Mouse (Mus musculus): Measurements from ENCODE around the gene Sike1. TPM values are rescaled to one million over a fixed set of nuclear protein-coding genes. Genes with fewer than 3 reads are reported as not detected.

Gene Sike1
- polyA plus RNA-seq, 1 experiment, result 34.6 TPM

DNA sequence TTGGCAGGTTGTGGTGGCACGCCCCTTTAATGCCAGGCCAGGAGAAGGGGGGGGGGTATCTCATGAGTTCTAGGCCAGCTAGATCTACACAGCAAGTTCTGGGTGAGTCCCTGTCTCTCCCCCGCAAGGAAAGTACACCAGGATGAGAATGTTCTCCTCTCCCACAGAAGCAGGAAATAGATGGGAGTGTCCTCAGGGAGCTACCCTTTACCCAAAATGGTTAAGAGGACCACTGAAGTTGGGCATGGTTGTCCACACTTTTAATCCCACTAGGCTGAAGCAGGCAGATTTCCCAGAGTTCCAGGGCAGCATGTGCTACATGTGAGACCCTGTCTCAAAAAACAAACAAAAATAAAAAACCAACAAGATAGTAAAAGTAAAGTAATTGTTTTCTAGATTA is 24.0 kb downstream of the Sike1 start:
- 98% methylated on average over 2 of the region's 2 CpGs for WGBS
- H3K4me1 ChIP-seq (replicated peaks; ENCODE audit: control insufficient read depth, insufficient read depth, low read length), result peaks cover 5% of the 10 kb centered on the region; the same call in 1 of the 2 replicates
- H3K27ac ChIP-seq (ENCODE audit: control insufficient read depth, insufficient read depth, low read length), result no peak overlapping the region
- no peak for DNase-seq
- H3K36me3 ChIP-seq (ENCODE audit: control insufficient read depth, insufficient read depth, low read length), result no peaks in the 10 kb centered on the region
- H3K4me3 ChIP-seq (ENCODE audit: control insufficient read depth, insufficient read depth, low read length), result no peak overlapping the region
- H3K27me3 ChIP-seq (ENCODE audit: control insufficient read depth, insufficient read depth, low read length), result no peaks in the 10 kb centered on the region
- TF ChIP-seq CTCF (IDR thresholded peaks at IDR 0.05; ENCODE audit: borderline replicate concordance, control insufficient read depth, extremely low read depth, insufficient read depth, low read length, poor library complexity) (no peak), POLR2A (IDR thresholded peaks at IDR 0.05; ENCODE audit: control insufficient read depth, extremely low read depth, insufficient read depth, low read length, poor library complexity) (no peak)

DNA sequence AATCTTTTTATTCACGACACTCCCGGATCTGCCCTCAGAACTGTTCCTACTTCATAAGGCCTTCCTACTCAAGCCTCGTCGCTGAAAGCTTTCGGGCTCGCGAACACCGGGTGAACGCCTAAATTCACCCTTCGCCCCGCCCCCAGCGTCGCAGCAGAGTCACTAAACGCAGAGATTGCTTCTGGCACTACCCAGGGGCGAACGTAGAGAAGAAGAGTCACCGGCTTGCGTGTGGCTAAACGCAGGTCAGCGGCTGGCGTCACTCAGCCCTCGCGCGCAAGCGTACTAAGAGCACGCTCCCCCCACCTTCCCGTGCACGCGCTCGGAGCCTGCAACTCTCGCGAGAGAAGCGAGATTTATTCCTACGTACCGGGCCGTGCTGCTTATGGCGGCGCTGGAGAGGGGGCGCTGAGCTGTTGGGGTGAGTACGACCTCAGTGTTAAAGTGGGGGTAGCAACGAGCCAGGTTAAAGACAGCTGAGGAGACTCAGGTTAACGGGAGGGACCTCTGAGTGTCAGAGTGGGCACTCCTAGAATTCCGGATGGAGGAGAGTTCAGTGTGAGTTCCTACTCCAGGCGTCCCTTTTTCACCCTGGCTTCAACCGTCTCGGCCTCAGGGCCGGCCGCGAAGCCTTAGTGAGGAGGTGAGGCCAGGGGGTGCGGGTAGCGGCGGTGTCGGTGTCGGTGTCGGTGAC is 24.9 kb downstream of the Sike1 start, which contains the start of gene Csde1:
Gene Csde1 (plus strand): TSS at position 178 of the 694 bp plus-strand sequence.
- H3K27me3 ChIP-seq (ENCODE audit: control insufficient read depth, insufficient read depth, low read length), result no peaks in the 10 kb centered on the region
- H3K27ac ChIP-seq (ENCODE audit: control insufficient read depth, insufficient read depth, low read length), result peak within 1 kb of the TSS; percentile 88
- peaks cover 5% of the 10 kb centered on the region; the same call in 1 of the 2 replicates for H3K4me1 ChIP-seq (replicated peaks; ENCODE audit: control insufficient read depth, insufficient read depth, low read length)
- WGBS, result under 1% methylated on average over 55 of the region's 55 CpGs
- no peaks in the 10 kb centered on the region for H3K36me3 ChIP-seq (ENCODE audit: control insufficient read depth, insufficient read depth, low read length)
- H3K4me3 ChIP-seq (ENCODE audit: control insufficient read depth, insufficient read depth, low read length), result peak within 1 kb of the TSS; percentile 89
- TF ChIP-seq CTCF (IDR thresholded peaks at IDR 0.05; ENCODE audit: borderline replicate concordance, control insufficient read depth, extremely low read depth, insufficient read depth, low read length, poor library complexity) (peak; percentile 46; the same call in 1 of the 2 replicates), POLR2A (IDR thresholded peaks at IDR 0.05; ENCODE audit: control insufficient read depth, extremely low read depth, insufficient read depth, low read length, poor library complexity) (peak; percentile 95)
- peak; percentile 96 for DNase-seq

- H3K27ac ChIP-seq (ENCODE audit: control insufficient read depth, insufficient read depth, low read length), result peak overlapping the region; percentile 88
- TF ChIP-seq CTCF (IDR thresholded peaks at IDR 0.05; ENCODE audit: borderline replicate concordance, control insufficient read depth, extremely low read depth, insufficient read depth, low read length, poor library complexity) (no peak), POLR2A (IDR thresholded peaks at IDR 0.05; ENCODE audit: control insufficient read depth, extremely low read depth, insufficient read depth, low read length, poor library complexity) (no peak)
- DNase-seq, result peak; percentile 90
- H3K27me3 ChIP-seq (ENCODE audit: control insufficient read depth, insufficient read depth, low read length), result no peaks in the 10 kb centered on the region
- peak overlapping the region; percentile 89 for H3K4me3 ChIP-seq (ENCODE audit: control insufficient read depth, insufficient read depth, low read length)
- peaks cover 5% of the 10 kb centered on the region; the same call in 1 of the 2 replicates for H3K4me1 ChIP-seq (replicated peaks; ENCODE audit: control insufficient read depth, insufficient read depth, low read length)
- WGBS, result under 1% methylated on average over 37 of the region's 37 CpGs
- no peaks in the 10 kb centered on the region for H3K36me3 ChIP-seq (ENCODE audit: control insufficient read depth, insufficient read depth, low read length)
Measured at GRCm38 (mm10) chr3:103020943-103021638, 25.6 kb downstream of the Sike1 start.

GRCm38 (mm10) chr3:103026174-103026573 is 30.7 kb downstream of the Sike1 start:
- Histone ChIP-seq H3K4me3 (ENCODE audit: control insufficient read depth, insufficient read depth, low read length) (no peak overlapping the region), H3K27me3 (ENCODE audit: control insufficient read depth, insufficient read depth, low read length) (no peaks in the 10 kb centered on the region), H3K36me3 (ENCODE audit: control insufficient read depth, insufficient read depth, low read length) (peaks cover 26% of the 10 kb centered on the region), H3K4me1 (replicated peaks; ENCODE audit: control insufficient read depth, insufficient read depth, low read length) (peaks cover 2% of the 10 kb centered on the region; the same call in 1 of the 2 replicates), H3K27ac (ENCODE audit: control insufficient read depth, insufficient read depth, low read length) (no peak overlapping the region)
- peak; percentile 28 for DNase-seq
- 89% methylated on average over 1 of the region's 1 CpGs for WGBS
- TF ChIP-seq CTCF (IDR thresholded peaks at IDR 0.05; ENCODE audit: borderline replicate concordance, control insufficient read depth, extremely low read depth, insufficient read depth, low read length, poor library complexity) (no peak), POLR2A (IDR thresholded peaks at IDR 0.05; ENCODE audit: control insufficient read depth, extremely low read depth, insufficient read depth, low read length, poor library complexity) (no peak)

GRCm38 (mm10) chr3:103040285-103040684 is 44.8 kb downstream of the Sike1 start:
- Histone ChIP-seq H3K27me3 (ENCODE audit: control insufficient read depth, insufficient read depth, low read length) (no peaks in the 10 kb centered on the region), H3K36me3 (ENCODE audit: control insufficient read depth, insufficient read depth, low read length) (peaks cover 78% of the 10 kb centered on the region), H3K27ac (ENCODE audit: control insufficient read depth, insufficient read depth, low read length) (no peak overlapping the region), H3K4me3 (ENCODE audit: control insufficient read depth, insufficient read depth, low read length) (no peak overlapping the region), H3K4me1 (replicated peaks; ENCODE audit: control insufficient read depth, insufficient read depth, low read length) (no peaks in the 10 kb centered on the region)
- no peak for TF ChIP-seq POLR2A (IDR thresholded peaks at IDR 0.05; ENCODE audit: control insufficient read depth, extremely low read depth, insufficient read depth, low read length, poor library complexity)
- WGBS, result 95% methylated on average over 6 of the region's 6 CpGs
- no peak for DNase-seq

DNA sequence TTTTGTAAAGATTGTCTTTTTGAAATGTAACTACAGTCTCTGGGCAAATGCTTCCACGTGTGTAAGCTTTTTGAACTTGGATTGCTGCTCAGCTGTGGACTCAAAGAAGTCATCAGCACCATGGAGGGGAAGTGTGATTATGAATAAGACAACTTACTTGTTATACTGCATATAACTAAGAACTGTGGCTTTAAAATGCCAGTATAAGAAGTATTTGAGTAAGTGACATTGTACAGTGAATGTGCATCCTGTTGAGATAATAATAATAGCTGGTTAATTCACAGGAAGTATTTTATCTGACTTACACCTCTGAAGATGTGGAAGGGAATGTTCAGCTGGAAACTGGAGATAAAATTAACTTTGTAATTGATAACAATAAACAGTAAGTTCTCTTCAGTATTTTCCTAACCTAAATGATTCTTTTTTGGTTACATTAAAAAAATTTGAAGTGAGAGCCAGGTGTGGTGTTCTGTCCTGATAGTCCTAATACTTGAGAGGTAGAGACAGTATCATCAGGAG is 45.4 kb downstream of the Sike1 start:
- WGBS, result 91% methylated on average over 1 of the region's 1 CpGs
- H3K27me3 ChIP-seq (ENCODE audit: control insufficient read depth, insufficient read depth, low read length), result no peaks in the 10 kb centered on the region
- H3K4me3 ChIP-seq (ENCODE audit: control insufficient read depth, insufficient read depth, low read length), result no peak overlapping the region
- no peak overlapping the region for H3K27ac ChIP-seq (ENCODE audit: control insufficient read depth, insufficient read depth, low read length)
- H3K36me3 ChIP-seq (ENCODE audit: control insufficient read depth, insufficient read depth, low read length), result peaks cover 85% of the 10 kb centered on the region
- TF ChIP-seq POLR2A (IDR thresholded peaks at IDR 0.05; ENCODE audit: control insufficient read depth, extremely low read depth, insufficient read depth, low read length, poor library complexity) (no peak), CTCF (IDR thresholded peaks at IDR 0.05; ENCODE audit: borderline replicate concordance, control insufficient read depth, extremely low read depth, insufficient read depth, low read length, poor library complexity) (no peak)
- no peak for DNase-seq
- H3K4me1 ChIP-seq (replicated peaks; ENCODE audit: control insufficient read depth, insufficient read depth, low read length), result no peaks in the 10 kb centered on the region

Data from thymus, adult 2 months (tissue).